ENCODE assay signal across 17 mouse cellular contexts in the genomic region with DNA sequence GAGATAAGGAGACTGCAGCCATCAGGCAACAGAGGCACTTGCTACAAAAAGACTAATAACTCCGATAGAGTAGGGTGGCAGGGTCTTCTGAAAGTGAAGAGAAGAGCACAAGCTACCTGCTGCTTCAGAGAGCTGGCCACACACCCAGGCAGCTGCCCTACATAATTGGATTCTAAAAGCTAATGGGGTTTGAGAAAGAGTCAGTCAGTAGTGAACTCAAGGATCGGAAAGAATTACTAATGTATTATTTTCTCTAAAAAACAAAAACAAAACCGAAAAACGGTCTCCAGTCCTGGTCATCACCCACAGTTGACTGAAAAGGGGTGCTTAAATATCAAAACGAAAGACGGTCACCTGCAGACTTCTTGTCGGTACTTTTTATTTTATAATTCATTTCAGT.
"Had no signal": no experiment of that assay in that cellular context is flagged by ENCODE, and none has a peak within 500 bp of the region (broad histone marks: within the 10 kb centered on the region; RNA-seq: fewer than 3 reads in every experiment).

No protein-coding gene starts in this region.

- H3K4me3 ChIP-seq: liver, embryonic 13.5 days; midbrain, embryonic 10.5 days; midbrain, embryonic 13.5 days; myocyte; stomach, embryonic 15.5 days had no signal

- ATAC-seq: midbrain, embryonic 13.5 days; midbrain, embryonic 16.5 days had no signal

- H3K9ac ChIP-seq: liver, embryonic 13.5 days; midbrain, embryonic 13.5 days; stomach, embryonic 15.5 days had no signal

- H3K27me3 ChIP-seq: midbrain, embryonic 13.5 days; stomach, embryonic 15.5 days had no signal

- DNase-seq: kidney, adult 18-20 months; kidney, adult 9 months; kidney, postnatal 36 days; liver, embryonic 13.5 days; lung, adult 2 months; lung, postnatal 14 days; lung, postnatal 4 days; right cerebral cortex, adult 18-20 months; right cerebral cortex, postnatal 14 days; spleen, adult 18-20 months; thymus, postnatal 25 days had no signal

- H3K4me2 ChIP-seq: liver, embryonic 13.5 days; midbrain, embryonic 13.5 days; stomach, embryonic 15.5 days had no signal

- H3K27ac ChIP-seq: kidney, postnatal 0 days; liver, embryonic 13.5 days; midbrain, embryonic 10.5 days; midbrain, embryonic 13.5 days; stomach, embryonic 15.5 days had no signal

- H3K36me3 ChIP-seq: liver, embryonic 13.5 days; midbrain, embryonic 10.5 days; midbrain, embryonic 13.5 days; stomach, embryonic 15.5 days had no signal

- H3K9me3 ChIP-seq: liver, embryonic 13.5 days; midbrain, embryonic 10.5 days; midbrain, embryonic 13.5 days; stomach, embryonic 15.5 days had no signal
